Mouse (Mus musculus) limb, embryonic 14.5 days (tissue): Measurements from ENCODE around the gene Pxylp1. TPM values are rescaled to one million over a fixed set of nuclear protein-coding genes. Genes with fewer than 3 reads are reported as not detected.

ENCODE experiments used
- ATAC-seq: fragments of 200-750 bp; cut with Nextera tagmentation; 2 replicates; pipeline ENCODE4 v1.8.0; 2017; ENCODE audit warnings: low read depth, moderate number of reproducible peaks, moderate TSS enrichment; ENCODE audit not compliant: low FRiP score
- DNase-seq: peaks from one replicate; pipeline ENCODE4 v3.0.0-alpha.2; 2015; ENCODE audit warnings: low spot score
- H3K27ac ChIP-seq: fragments of 300-500 bp; sonication (generic); replicated peaks from 2 replicates; pipeline ENCODE4 v1.5.1; 2014; ENCODE audit warnings: low read depth, mild to moderate bottlenecking, low read length, moderate library complexity, mixed read lengths
- H3K27me3 ChIP-seq: fragments of 300-500 bp; sonication (generic); 2 replicates; pipeline ENCODE4 v1.6.1; 2014; ENCODE audit warnings: low read length, mixed read lengths; ENCODE audit not compliant: control insufficient read depth, insufficient read depth
- H3K36me3 ChIP-seq: fragments of 300-500 bp; sonication (generic); 2 replicates; pipeline ENCODE4 v1.6.1; 2014; ENCODE audit warnings: mild to moderate bottlenecking, low read length, moderate library complexity, mixed read lengths; ENCODE audit not compliant: control insufficient read depth, insufficient read depth
- H3K4me1 ChIP-seq: fragments of 300-500 bp; sonication (generic); 2 replicates; pipeline ENCODE4 v1.6.1; 2014; ENCODE audit warnings: antibody characterized with exemption, low read length, mixed read lengths; ENCODE audit not compliant: control insufficient read depth, insufficient read depth
- H3K4me2 ChIP-seq: fragments of 300-500 bp; sonication (generic); replicated peaks from 2 replicates; pipeline ENCODE4 v1.6.1; 2014; ENCODE audit warnings: low read depth, mild to moderate bottlenecking, low read length, moderate library complexity; ENCODE audit not compliant: severe bottlenecking
- H3K4me3 ChIP-seq: fragments of 300-500 bp; sonication (generic); replicated peaks from 2 replicates; pipeline ENCODE4 v1.5.1; 2014; ENCODE audit warnings: low read length
- H3K9ac ChIP-seq: fragments of 300-500 bp; sonication (generic); 2 replicates; pipeline ENCODE4 v1.6.1; 2014; ENCODE audit warnings: mild to moderate bottlenecking, low read depth, low read length, moderate library complexity; ENCODE audit not compliant: severe bottlenecking
- H3K9me3 ChIP-seq: fragments of 300-500 bp; sonication (generic); 2 replicates; pipeline ENCODE4 v1.6.1; 2016; ENCODE audit warnings: low read length; ENCODE audit not compliant: control insufficient read depth
- POLR2A ChIP-seq: fragments of 200-500 bp; IDR thresholded peaks from 2 replicates; pipeline ENCODE4 v1.8.0; 2012; ENCODE audit warnings: inconsistent platforms, mild to moderate bottlenecking, moderate library complexity, borderline replicate concordance; ENCODE audit not compliant: insufficient read depth, insufficient read length; ENCODE audit errors: extremely low read depth
- WGBS: fragments of 180-500 bp; shearing (Covaris S2); extraction: QIAGEN DNeasy Blood & Tissue Kit; methylation state at CpG from one replicate; pipeline ENCODE4 v1.1.7; 2014; 5-methylcytosine and 5-hydroxymethylcytosine counted together
- polyA plus RNA-seq, 2 experiments: library from polyadenylated mRNA; depleted of rRNA in 1 of 2; stranded (reverse) in 1 of 2; unstranded in 1 of 2; fragments of >200 nt; fragmentation: Nextera tagmentation in 1 of 2; extraction: Ambion mirVana in 1 of 2; gene quantifications; 2 replicates each; pipeline versions ENCODE4 v1.2.1 to v1.2.3; 2012 to 2014

The Pxylp1 gene
- polyA plus RNA-seq, 2 experiments = 26.0 to 29.3 TPM

DNA sequence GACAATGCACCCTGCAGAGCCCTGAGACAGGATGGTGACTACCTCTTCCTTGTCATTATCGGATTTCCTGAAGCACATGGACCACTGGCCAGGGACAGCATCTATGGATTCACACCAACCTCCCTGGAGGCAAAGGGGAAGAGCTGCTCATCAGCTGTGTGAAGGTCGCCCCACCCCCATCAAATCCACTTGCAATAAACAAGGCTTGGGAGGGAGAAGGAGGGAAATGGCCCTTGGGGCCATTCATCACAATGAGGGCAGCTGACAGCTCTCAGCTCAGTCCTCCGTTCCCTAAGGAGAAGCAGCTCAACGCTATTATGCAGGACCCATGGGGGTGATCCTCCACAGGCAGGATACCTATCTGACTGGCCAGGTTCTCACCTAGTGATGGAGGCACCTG, 14.0 kb downstream of the Pxylp1 start:
- H3K36me3 ChIP-seq = no peaks in the 10 kb centered on the region
- H3K4me1 ChIP-seq = 0 out of 2 replicates have a peak, but pooled peaks cover 5% of the 10 kb centered on the region
- no peaks in the 10 kb centered on the region for H3K27me3 ChIP-seq
- no peak for TF ChIP-seq POLR2A
- H3K9me3 ChIP-seq = no peaks in the 10 kb centered on the region
- WGBS = 35% methylated on average over 4 of the region's 4 CpGs
- H3K27ac ChIP-seq = no peak overlapping the region
- DNase-seq (no peak), ATAC-seq (no peak)
- H3K4me2 ChIP-seq = no peak overlapping the region
- H3K9ac ChIP-seq = no peak overlapping the region
- no peak overlapping the region for H3K4me3 ChIP-seq

- Histone ChIP-seq H3K36me3 (no peaks in the 10 kb centered on the region), H3K4me2 (no peak overlapping the region), H3K27ac (no peak overlapping the region), H3K27me3 (no peaks in the 10 kb centered on the region), H3K9ac (no peak overlapping the region), H3K4me3 (no peak overlapping the region), H3K4me1 (0 out of 2 replicates have a peak, but pooled peaks cover 5% of the 10 kb centered on the region), H3K9me3 (no peaks in the 10 kb centered on the region)
- ATAC-seq (no peak), DNase-seq (no peak)
- TF ChIP-seq POLR2A = no peak
- WGBS = 47% methylated on average over 4 of the region's 4 CpGs
Measured at GRCm38 (mm10) chr9:96875704-96876103, 16.8 kb downstream of the Pxylp1 start.

DNA sequence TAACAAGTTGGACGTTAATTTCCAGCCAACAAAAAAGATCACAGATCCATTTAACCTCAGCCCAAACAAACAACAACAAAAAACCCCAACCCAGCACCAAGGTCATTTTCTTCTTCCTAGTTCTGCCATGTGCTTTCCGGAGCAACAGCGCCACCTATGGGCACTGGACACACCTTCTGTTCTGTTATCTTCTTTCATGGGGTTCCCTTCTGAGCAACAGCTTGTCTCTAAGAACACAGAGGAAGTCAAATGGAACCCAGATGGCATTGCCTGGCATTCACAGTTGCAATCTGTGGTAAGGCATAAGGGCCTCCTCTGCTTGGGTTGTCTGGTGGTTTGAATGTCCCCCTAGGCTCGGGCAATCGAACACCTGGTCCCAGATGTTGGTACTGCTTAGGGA, 19.4 kb downstream of the Pxylp1 start:
- no peak overlapping the region for H3K4me3 ChIP-seq
- TF ChIP-seq POLR2A = no peak
- no peaks in the 10 kb centered on the region for H3K36me3 ChIP-seq
- H3K9ac ChIP-seq = no peak overlapping the region
- H3K4me2 ChIP-seq = no peak overlapping the region
- H3K4me1 ChIP-seq = 0 out of 2 replicates have a peak, but pooled peaks cover 5% of the 10 kb centered on the region
- no peak for ATAC-seq
- no peaks in the 10 kb centered on the region for H3K9me3 ChIP-seq
- WGBS = 72% methylated on average over 5 of the region's 5 CpGs
- H3K27me3 ChIP-seq = no peaks in the 10 kb centered on the region
- H3K27ac ChIP-seq = no peak overlapping the region
- DNase-seq = no peak

GRCm38 (mm10) chr9:96870104-96870503, 22.4 kb downstream of the Pxylp1 start:
- DNase-seq (no peak), ATAC-seq (no peak)
- no peak for TF ChIP-seq POLR2A
- H3K36me3 ChIP-seq = no peaks in the 10 kb centered on the region
- 71% methylated on average over 8 of the region's 8 CpGs for WGBS
- no peaks in the 10 kb centered on the region for H3K4me1 ChIP-seq
- no peaks in the 10 kb centered on the region for H3K27me3 ChIP-seq
- no peak overlapping the region for H3K9ac ChIP-seq
- no peak overlapping the region for H3K4me3 ChIP-seq
- H3K27ac ChIP-seq = no peak overlapping the region
- no peaks in the 10 kb centered on the region for H3K9me3 ChIP-seq
- no peak overlapping the region for H3K4me2 ChIP-seq

GRCm38 (mm10) chr9:96869542-96869941, 22.9 kb downstream of the Pxylp1 start:
- DNase-seq (no peak), ATAC-seq (no peak)
- no peak overlapping the region for H3K27ac ChIP-seq
- no peaks in the 10 kb centered on the region for H3K27me3 ChIP-seq
- no peaks in the 10 kb centered on the region for H3K36me3 ChIP-seq
- H3K4me2 ChIP-seq = no peak overlapping the region
- no peak overlapping the region for H3K4me3 ChIP-seq
- no peak overlapping the region for H3K9ac ChIP-seq
- no peak for TF ChIP-seq POLR2A
- H3K4me1 ChIP-seq = no peaks in the 10 kb centered on the region
- WGBS = 93% methylated on average over 5 of the region's 5 CpGs
- H3K9me3 ChIP-seq = no peaks in the 10 kb centered on the region

DNA sequence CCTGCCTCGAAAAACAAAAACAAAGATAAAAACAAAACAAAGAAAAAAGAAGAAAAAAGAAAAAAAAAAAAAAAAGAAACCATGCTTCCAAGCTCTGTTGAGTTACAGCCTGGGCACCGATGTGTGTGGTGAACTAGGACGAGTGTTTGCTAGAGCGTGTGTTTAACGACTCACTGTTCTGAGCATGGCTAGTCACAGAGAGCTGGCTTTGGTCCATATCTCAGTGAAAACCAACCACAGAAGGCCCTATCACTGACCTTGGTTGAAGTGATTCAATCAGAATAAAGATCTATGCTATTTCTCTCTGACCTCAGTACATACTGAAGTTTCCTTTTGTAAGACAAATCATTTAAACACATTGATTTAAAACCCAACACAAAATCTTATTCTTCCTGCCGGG, 23.9 kb downstream of the Pxylp1 start:
- Histone ChIP-seq H3K27ac (no peak overlapping the region), H3K9ac (no peak overlapping the region), H3K4me2 (no peak overlapping the region), H3K9me3 (no peaks in the 10 kb centered on the region), H3K36me3 (no peaks in the 10 kb centered on the region), H3K4me1 (no peaks in the 10 kb centered on the region), H3K27me3 (no peaks in the 10 kb centered on the region), H3K4me3 (no peak overlapping the region)
- 77% methylated on average over 6 of the region's 6 CpGs for WGBS
- no peak for TF ChIP-seq POLR2A
- DNase-seq = no peak
- ATAC-seq = no peak
